Mouse (Mus musculus): ENCODE results near the gene Rgs14. TPM values are rescaled to one million over a fixed set of nuclear protein-coding genes. Genes with fewer than 3 reads are reported as not detected.

Gene Rgs14
- polyA plus RNA-seq, 1 experiment from 2014 or later = 0.39 TPM

- Histone ChIP-seq H3K36me3 (peaks cover 13% of the 10 kb centered on the region), H3K27ac (peak within 1 kb of the TSS; percentile 77), H3K9ac (replicated peaks) (peak within 1 kb of the TSS; percentile 76), H3K9me3 (no peaks in the 10 kb centered on the region), H3K4me3 (replicated peaks) (peak within 1 kb of the TSS; percentile 60), H3K4me2 (replicated peaks) (peak within 1 kb of the TSS; percentile 88), H3K27me3 (no peaks in the 10 kb centered on the region), H3K4me1 (replicated peaks) (peaks cover 37% of the 10 kb centered on the region)
- under 1% methylated on average over 78 of the region's 82 CpGs for WGBS
- peak; percentile 85 for ATAC-seq
These were observed 39.6 kb upstream of the Rgs14 start, which contains the start of gene Mxd3 for GRCm38 (mm10) chr13:55329683-55330566. Mxd3 (minus strand) TSS chr13:55329823.

GRCm38 (mm10) chr13:55330567-55331400 is 38.7 kb upstream of the Rgs14 start:
- Histone ChIP-seq H3K4me2 (replicated peaks) (peak overlapping the region; percentile 88), H3K36me3 (peaks cover 5% of the 10 kb centered on the region), H3K27me3 (no peaks in the 10 kb centered on the region), H3K9me3 (no peaks in the 10 kb centered on the region), H3K4me1 (replicated peaks) (peaks cover 37% of the 10 kb centered on the region), H3K9ac (replicated peaks) (peak overlapping the region; percentile 76; the same call in 1 of the 2 replicates), H3K27ac (peak overlapping the region; percentile 77), H3K4me3 (replicated peaks) (peak overlapping the region; percentile 60)
- ATAC-seq = no peak
- 53% methylated on average over 14 of the region's 14 CpGs for WGBS

- Histone ChIP-seq H3K27ac (no peak overlapping the region), H3K36me3 (no peaks in the 10 kb centered on the region), H3K27me3 (no peaks in the 10 kb centered on the region), H3K9ac (replicated peaks) (no peak overlapping the region), H3K4me1 (replicated peaks) (peaks cover 32% of the 10 kb centered on the region), H3K4me3 (replicated peaks) (no peak overlapping the region), H3K4me2 (replicated peaks) (no peak overlapping the region), H3K9me3 (no peaks in the 10 kb centered on the region)
- ATAC-seq = no peak
- WGBS = 89% methylated on average over 3 of the region's 3 CpGs
These were observed 37.2 kb upstream of the Rgs14 start for GRCm38 (mm10) chr13:55332331-55332730.

GRCm38 (mm10) chr13:55335701-55336100 is 33.8 kb upstream of the Rgs14 start:
- no peak overlapping the region for H3K27ac ChIP-seq
- H3K4me3 ChIP-seq (replicated peaks) = no peak overlapping the region
- no peak overlapping the region for H3K9ac ChIP-seq (replicated peaks)
- 84% methylated on average over 4 of the region's 4 CpGs for WGBS
- ATAC-seq = no peak
- H3K36me3 ChIP-seq = no peaks in the 10 kb centered on the region
- H3K4me1 ChIP-seq (replicated peaks) = peaks cover 5% of the 10 kb centered on the region
- no peaks in the 10 kb centered on the region for H3K27me3 ChIP-seq
- H3K9me3 ChIP-seq = no peaks in the 10 kb centered on the region
- H3K4me2 ChIP-seq (replicated peaks) = no peak overlapping the region

- no peak overlapping the region for H3K4me3 ChIP-seq (replicated peaks)
- ATAC-seq = no peak
- H3K36me3 ChIP-seq = no peaks in the 10 kb centered on the region
- 67% methylated on average over 10 of the region's 10 CpGs for WGBS
- H3K4me2 ChIP-seq (replicated peaks) = no peak overlapping the region
- no peaks in the 10 kb centered on the region for H3K9me3 ChIP-seq
- H3K4me1 ChIP-seq (replicated peaks) = no peaks in the 10 kb centered on the region
- H3K9ac ChIP-seq (replicated peaks) = no peak overlapping the region
- H3K27ac ChIP-seq = no peak overlapping the region
- no peaks in the 10 kb centered on the region for H3K27me3 ChIP-seq
These were observed 32.1 kb upstream of the Rgs14 start for GRCm38 (mm10) chr13:55337341-55337975.

- H3K9me3 ChIP-seq = no peaks in the 10 kb centered on the region
- no peak overlapping the region for H3K4me2 ChIP-seq (replicated peaks)
- ATAC-seq = no peak
- H3K9ac ChIP-seq (replicated peaks) = no peak overlapping the region
- H3K36me3 ChIP-seq = no peaks in the 10 kb centered on the region
- no peaks in the 10 kb centered on the region for H3K4me1 ChIP-seq (replicated peaks)
- no peaks in the 10 kb centered on the region for H3K27me3 ChIP-seq
- WGBS = 65% methylated on average over 12 of the region's 12 CpGs
- H3K4me3 ChIP-seq (replicated peaks) = no peak overlapping the region
- no peak overlapping the region for H3K27ac ChIP-seq
These were observed 31.1 kb upstream of the Rgs14 start for GRCm38 (mm10) chr13:55338131-55339054.

GRCm38 (mm10) chr13:55339259-55339658 is 30.3 kb upstream of the Rgs14 start:
- ATAC-seq = no peak
- Histone ChIP-seq H3K4me2 (replicated peaks) (no peak overlapping the region), H3K9me3 (no peaks in the 10 kb centered on the region), H3K27ac (no peak overlapping the region), H3K4me3 (replicated peaks) (no peak overlapping the region), H3K36me3 (peaks cover 8% of the 10 kb centered on the region), H3K9ac (replicated peaks) (no peak overlapping the region), H3K27me3 (no peaks in the 10 kb centered on the region), H3K4me1 (replicated peaks) (no peaks in the 10 kb centered on the region)
- WGBS = 46% methylated on average over 2 of the region's 2 CpGs

GRCm38 (mm10) chr13:55342469-55342868 is 27.1 kb upstream of the Rgs14 start:
- Histone ChIP-seq H3K36me3 (peaks cover 40% of the 10 kb centered on the region), H3K27me3 (no peaks in the 10 kb centered on the region), H3K4me2 (replicated peaks) (no peak overlapping the region), H3K27ac (no peak overlapping the region), H3K9me3 (no peaks in the 10 kb centered on the region), H3K4me3 (replicated peaks) (no peak overlapping the region), H3K4me1 (replicated peaks) (no peaks in the 10 kb centered on the region), H3K9ac (replicated peaks) (no peak overlapping the region)
- ATAC-seq = no peak
- WGBS = 44% methylated on average over 11 of the region's 11 CpGs

GRCm38 (mm10) chr13:55344286-55344685 is 25.2 kb upstream of the Rgs14 start:
- Histone ChIP-seq H3K4me2 (replicated peaks) (no peak overlapping the region), H3K27ac (no peak overlapping the region), H3K36me3 (peaks cover 57% of the 10 kb centered on the region), H3K4me1 (replicated peaks) (no peaks in the 10 kb centered on the region), H3K9me3 (no peaks in the 10 kb centered on the region), H3K27me3 (no peaks in the 10 kb centered on the region), H3K9ac (replicated peaks) (no peak overlapping the region), H3K4me3 (replicated peaks) (no peak overlapping the region)
- WGBS = 93% methylated on average over 7 of the region's 7 CpGs
- no peak for ATAC-seq

- peaks cover 79% of the 10 kb centered on the region for H3K36me3 ChIP-seq
- H3K4me3 ChIP-seq (replicated peaks) = no peak overlapping the region
- no peaks in the 10 kb centered on the region for H3K27me3 ChIP-seq
- no peaks in the 10 kb centered on the region for H3K4me1 ChIP-seq (replicated peaks)
- no peak overlapping the region for H3K27ac ChIP-seq
- ATAC-seq = no peak
- no peak overlapping the region for H3K9ac ChIP-seq (replicated peaks)
- no peaks in the 10 kb centered on the region for H3K9me3 ChIP-seq
- H3K4me2 ChIP-seq (replicated peaks) = no peak overlapping the region
- 90% methylated on average over 11 of the region's 11 CpGs for WGBS
These were observed 22.8 kb upstream of the Rgs14 start for GRCm38 (mm10) chr13:55346745-55347144.

GRCm38 (mm10) chr13:55361145-55361544 is 8.4 kb upstream of the Rgs14 start:
- peak overlapping the region; percentile 95 for H3K9ac ChIP-seq (replicated peaks)
- no peaks in the 10 kb centered on the region for H3K9me3 ChIP-seq
- peaks cover 13% of the 10 kb centered on the region for H3K27me3 ChIP-seq
- H3K27ac ChIP-seq = no peak overlapping the region
- H3K4me1 ChIP-seq (replicated peaks) = peaks cover 29% of the 10 kb centered on the region
- peak overlapping the region; percentile 96 for H3K4me3 ChIP-seq (replicated peaks)
- peaks cover 36% of the 10 kb centered on the region for H3K36me3 ChIP-seq
- no peak for ATAC-seq
- H3K4me2 ChIP-seq (replicated peaks) = peak overlapping the region; percentile 90
